Mouse (Mus musculus) stomach, embryonic 16.5 days (tissue): ENCODE results near the gene Ccdc153. TPM values are rescaled to one million over a fixed set of nuclear protein-coding genes. Genes with fewer than 3 reads are reported as not detected.

ENCODE experiments used
- ATAC-seq: fragments of 200-750 bp; cut with Nextera tagmentation; 2 replicates; pipeline ENCODE4 v1.8.0; 2017; ENCODE audit warnings: moderate number of reproducible peaks, moderate TSS enrichment; ENCODE audit not compliant: insufficient read depth, low FRiP score
- H3K27ac ChIP-seq: fragments of 300-500 bp; sonication (generic); 2 replicates; pipeline ENCODE4 v1.5.1; 2014; ENCODE audit warnings: low read length
- H3K27me3 ChIP-seq: fragments of 300-500 bp; sonication (generic); 2 replicates; pipeline ENCODE4 v1.6.1; 2014; ENCODE audit warnings: low read length, control low read depth, mixed read lengths; ENCODE audit not compliant: control insufficient read depth, insufficient read depth
- H3K36me3 ChIP-seq: fragments of 300-500 bp; sonication (generic); 2 replicates; pipeline ENCODE4 v1.6.1; 2014; ENCODE audit warnings: low read length; ENCODE audit not compliant: control insufficient read depth, insufficient read depth
- H3K4me1 ChIP-seq: fragments of 300-500 bp; sonication (generic); 2 replicates; pipeline ENCODE4 v1.6.1; 2014; ENCODE audit warnings: low read length, control low read depth, mixed read lengths; ENCODE audit not compliant: control insufficient read depth, insufficient read depth
- H3K4me2 ChIP-seq: fragments of 300-500 bp; sonication (generic); 2 replicates; pipeline ENCODE4 v1.6.1; 2014; ENCODE audit warnings: low read depth, low read length, mixed read lengths
- H3K4me3 ChIP-seq: fragments of 300-500 bp; sonication (generic); replicated peaks from 2 replicates; pipeline ENCODE4 v1.5.1; 2014; ENCODE audit warnings: mild to moderate bottlenecking, low read length
- H3K9ac ChIP-seq: fragments of 300-500 bp; sonication (generic); 2 replicates; pipeline ENCODE4 v1.6.1; 2014; ENCODE audit warnings: low read length
- H3K9me3 ChIP-seq: fragments of 300-500 bp; sonication (generic); replicated peaks from 2 replicates; pipeline ENCODE4 v1.6.1; 2016; ENCODE audit warnings: low read length, control low read depth; ENCODE audit not compliant: control insufficient read depth
- WGBS: fragments of 180-500 bp; shearing (Covaris S2); extraction: QIAGEN DNeasy Blood & Tissue Kit; methylation state at CpG from one replicate; pipeline ENCODE4 v1.1.7; 2014; 5-methylcytosine and 5-hydroxymethylcytosine counted together
- polyA plus RNA-seq: library from polyadenylated mRNA; unstranded; fragments of >200 nt; fragmentation: Nextera tagmentation; extraction: Ambion mirVana; gene quantifications from 2 replicates; pipeline ENCODE4 v1.2.1, GENCODE M21; 2015

Ccdc153 gene
- polyA plus RNA-seq, result 0.19 and 0.55 TPM in 2 replicates

DNA sequence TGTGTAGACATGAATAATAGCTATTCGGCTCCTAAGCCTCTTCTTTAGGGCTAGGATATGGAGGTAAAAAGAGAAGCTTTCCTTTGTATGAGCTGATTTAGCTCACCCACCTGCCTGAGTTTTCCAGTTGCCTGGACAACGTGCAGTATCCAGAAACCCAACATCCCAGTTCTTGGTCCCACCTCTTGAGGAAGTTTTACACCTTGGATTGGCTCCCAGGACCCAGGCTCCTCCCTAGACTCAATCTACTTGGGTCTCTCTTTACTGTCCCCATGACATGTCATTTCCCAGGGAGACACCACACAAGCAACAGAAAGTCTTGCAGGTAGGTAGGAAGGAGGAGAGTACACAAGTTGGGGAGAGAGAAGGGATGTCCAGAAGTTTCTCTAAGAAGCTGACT lies at the start of gene Ccdc153:
Ccdc153 (plus strand) TSS at position 278 of the 400 bp plus-strand sequence.
- 0 out of 2 replicates have a peak within 1 kb of the TSS, but pooled peaks have one; percentile 17 for H3K9ac ChIP-seq
- no peaks in the 10 kb centered on the region for H3K36me3 ChIP-seq
- H3K4me3 ChIP-seq, result no peak within 1 kb of the TSS
- no peak for ATAC-seq
- H3K4me1 ChIP-seq, result peaks cover 5% of the 10 kb centered on the region; the same call in 1 of the 2 replicates
- no peak within 1 kb of the TSS for H3K27ac ChIP-seq
- H3K27me3 ChIP-seq, result no peaks in the 10 kb centered on the region
- H3K4me2 ChIP-seq, result no peak within 1 kb of the TSS
- whole genome bisulfite sequencing, result 39% methylated on average over 2 of the region's 2 CpGs
- H3K9me3 ChIP-seq, result no peaks in the 10 kb centered on the region

DNA sequence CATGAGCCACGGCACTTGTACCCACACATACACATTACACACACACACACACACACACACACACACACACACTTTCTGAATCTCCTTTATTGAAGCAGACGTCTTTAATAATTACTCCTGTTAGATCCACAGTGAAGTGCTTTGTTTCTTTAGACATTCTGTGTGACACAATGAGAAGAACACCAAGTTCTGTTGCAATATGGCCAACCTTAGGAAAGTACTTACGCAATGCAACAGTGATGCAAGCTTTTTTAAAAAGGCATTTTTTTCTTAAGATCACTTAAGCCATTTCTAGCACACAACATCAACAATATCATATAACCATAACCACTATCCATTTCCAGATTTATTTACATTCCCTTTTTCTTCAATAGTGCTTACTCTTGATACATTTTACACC lies 49.3 kb upstream of the Ccdc153 start:
- H3K4me3 ChIP-seq, result no peak overlapping the region
- H3K27ac ChIP-seq, result no peak overlapping the region
- no peaks in the 10 kb centered on the region for H3K36me3 ChIP-seq
- no peak for ATAC-seq
- no peak overlapping the region for H3K4me2 ChIP-seq
- no peaks in the 10 kb centered on the region for H3K9me3 ChIP-seq
- 76% methylated on average over 3 of the region's 3 CpGs for WGBS
- no peaks in the 10 kb centered on the region for H3K27me3 ChIP-seq
- no peak overlapping the region for H3K9ac ChIP-seq
- H3K4me1 ChIP-seq, result no peaks in the 10 kb centered on the region

DNA sequence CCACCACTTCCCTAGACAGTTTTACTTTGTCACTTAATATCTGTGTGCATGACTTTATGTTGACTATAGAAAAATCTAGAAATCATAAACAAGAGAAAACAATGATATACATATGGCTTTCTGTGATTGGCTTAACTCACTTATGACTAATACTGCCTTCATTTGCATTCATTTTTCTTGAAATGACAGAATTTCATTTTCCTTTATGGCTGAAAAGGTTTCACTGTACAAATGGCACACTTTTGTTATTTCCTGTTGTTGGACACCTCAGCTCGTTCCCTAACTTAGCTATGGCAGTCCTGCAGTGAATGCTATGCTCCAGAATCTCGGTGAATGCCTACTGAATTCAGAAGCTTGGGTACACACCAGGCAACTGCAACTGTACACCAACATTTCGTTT lies 48.2 kb upstream of the Ccdc153 start:
- no peak overlapping the region for H3K4me2 ChIP-seq
- 84% methylated on average over 3 of the region's 3 CpGs for WGBS
- no peaks in the 10 kb centered on the region for H3K4me1 ChIP-seq
- ATAC-seq, result no peak
- no peak overlapping the region for H3K27ac ChIP-seq
- no peaks in the 10 kb centered on the region for H3K36me3 ChIP-seq
- no peaks in the 10 kb centered on the region for H3K9me3 ChIP-seq
- no peak overlapping the region for H3K9ac ChIP-seq
- no peak overlapping the region for H3K4me3 ChIP-seq
- no peaks in the 10 kb centered on the region for H3K27me3 ChIP-seq

DNA sequence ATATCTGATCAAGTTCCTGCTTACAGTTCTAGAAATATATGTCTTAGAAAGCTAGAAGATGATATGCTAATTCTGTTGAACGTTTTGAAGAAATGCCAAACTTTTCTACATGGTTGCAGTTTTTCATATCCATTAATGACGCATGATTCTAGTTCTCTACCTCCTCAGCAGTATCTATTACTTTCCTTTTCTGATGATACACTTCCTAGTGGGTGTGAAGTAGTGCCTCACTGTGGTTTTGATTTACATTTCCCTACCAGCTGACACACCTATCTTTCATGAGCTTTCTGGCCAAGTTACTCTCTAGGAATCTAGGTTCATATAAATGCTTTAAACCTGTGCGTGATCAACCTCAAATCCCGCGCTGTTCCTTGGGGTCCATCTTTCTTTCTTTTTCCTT lies 47.7 kb upstream of the Ccdc153 start:
- Histone ChIP-seq H3K27ac (no peak overlapping the region), H3K4me2 (no peak overlapping the region), H3K27me3 (no peaks in the 10 kb centered on the region), H3K9me3 (no peaks in the 10 kb centered on the region), H3K36me3 (no peaks in the 10 kb centered on the region), H3K9ac (no peak overlapping the region), H3K4me1 (no peaks in the 10 kb centered on the region), H3K4me3 (no peak overlapping the region)
- ATAC-seq, result no peak
- 91% methylated on average over 5 of the region's 5 CpGs for WGBS

DNA sequence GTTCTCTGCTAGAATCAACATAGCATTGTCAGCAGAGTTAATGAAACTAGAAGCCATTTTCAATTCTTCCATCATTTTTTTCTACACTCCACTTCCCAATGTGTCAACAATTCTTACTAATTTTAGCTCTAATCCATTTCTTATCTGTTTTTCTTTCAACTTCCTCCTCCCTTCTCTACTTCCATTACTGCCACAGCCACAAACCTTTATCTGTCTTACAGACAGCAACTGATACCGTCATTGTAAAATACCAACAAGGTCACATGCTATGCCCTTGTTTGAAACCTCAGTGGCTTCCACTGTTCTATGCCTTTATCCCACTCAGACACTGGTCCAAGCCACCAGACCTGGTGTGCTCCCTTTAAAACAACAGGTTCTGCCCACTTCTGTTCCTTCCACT lies 46.5 kb upstream of the Ccdc153 start:
- no peaks in the 10 kb centered on the region for H3K4me1 ChIP-seq
- no peaks in the 10 kb centered on the region for H3K36me3 ChIP-seq
- no peak overlapping the region for H3K27ac ChIP-seq
- H3K4me2 ChIP-seq, result no peak overlapping the region
- no peaks in the 10 kb centered on the region for H3K9me3 ChIP-seq
- no peak overlapping the region for H3K4me3 ChIP-seq
- WGBS, result 40% methylated on average over 1 of the region's 1 CpGs
- H3K27me3 ChIP-seq, result no peaks in the 10 kb centered on the region
- H3K9ac ChIP-seq, result no peak overlapping the region
- ATAC-seq, result no peak

DNA sequence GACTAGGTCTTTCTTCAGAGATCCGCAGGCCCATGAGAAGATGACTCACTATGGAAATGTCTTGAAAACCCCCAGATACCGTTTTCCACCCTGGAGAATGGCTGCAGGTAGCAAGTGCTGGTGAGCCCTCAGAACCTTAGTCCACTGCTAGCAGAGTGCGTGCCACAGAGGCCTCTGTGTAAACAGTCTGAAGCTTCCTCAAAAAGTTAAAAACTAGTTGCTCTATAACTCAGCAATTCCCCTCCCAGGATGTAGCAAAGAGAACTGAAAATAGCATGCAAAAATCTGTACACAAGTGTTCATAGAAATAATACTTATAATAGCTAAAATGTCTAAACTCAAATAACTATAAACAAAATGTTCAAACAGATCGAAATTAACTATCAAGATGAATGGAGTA lies 44.1 kb upstream of the Ccdc153 start:
- 80% methylated on average over 4 of the region's 4 CpGs for WGBS
- H3K9me3 ChIP-seq, result no peaks in the 10 kb centered on the region
- H3K9ac ChIP-seq, result no peak overlapping the region
- H3K4me1 ChIP-seq, result no peaks in the 10 kb centered on the region; the same call in 1 of the 2 replicates
- H3K27ac ChIP-seq, result no peak overlapping the region
- no peak for ATAC-seq
- no peak overlapping the region for H3K4me3 ChIP-seq
- no peak overlapping the region for H3K4me2 ChIP-seq
- H3K36me3 ChIP-seq, result 0 out of 2 replicates have a peak, but pooled peaks cover 8% of the 10 kb centered on the region
- H3K27me3 ChIP-seq, result no peaks in the 10 kb centered on the region

DNA sequence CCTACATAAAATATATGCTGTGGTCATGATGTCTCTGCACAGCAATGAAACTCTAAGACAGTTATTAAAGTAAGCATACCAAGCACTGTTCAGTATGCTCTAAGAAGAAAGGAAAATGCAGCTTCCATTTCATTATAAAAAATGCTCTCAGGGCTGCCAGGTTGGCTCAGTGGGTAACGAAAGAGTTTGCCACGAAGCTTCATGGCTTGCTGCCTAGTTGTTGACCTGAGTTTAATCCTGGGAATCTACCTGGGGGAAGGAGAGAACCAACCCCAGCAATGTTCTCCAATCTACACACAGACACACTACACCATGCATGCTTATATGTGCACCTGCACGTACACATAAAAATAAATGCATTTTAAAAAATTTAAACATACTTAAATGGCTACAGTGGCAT lies 41.3 kb upstream of the Ccdc153 start:
- Histone ChIP-seq H3K9ac (no peak overlapping the region), H3K4me1 (no peaks in the 10 kb centered on the region; the same call in 1 of the 2 replicates), H3K4me3 (no peak overlapping the region), H3K36me3 (0 out of 2 replicates have a peak, but pooled peaks cover 8% of the 10 kb centered on the region), H3K4me2 (no peak overlapping the region), H3K9me3 (no peaks in the 10 kb centered on the region), H3K27ac (peak overlapping the region; percentile 71), H3K27me3 (no peaks in the 10 kb centered on the region)
- 76% methylated on average over 3 of the region's 3 CpGs for WGBS
- no peak for ATAC-seq

DNA sequence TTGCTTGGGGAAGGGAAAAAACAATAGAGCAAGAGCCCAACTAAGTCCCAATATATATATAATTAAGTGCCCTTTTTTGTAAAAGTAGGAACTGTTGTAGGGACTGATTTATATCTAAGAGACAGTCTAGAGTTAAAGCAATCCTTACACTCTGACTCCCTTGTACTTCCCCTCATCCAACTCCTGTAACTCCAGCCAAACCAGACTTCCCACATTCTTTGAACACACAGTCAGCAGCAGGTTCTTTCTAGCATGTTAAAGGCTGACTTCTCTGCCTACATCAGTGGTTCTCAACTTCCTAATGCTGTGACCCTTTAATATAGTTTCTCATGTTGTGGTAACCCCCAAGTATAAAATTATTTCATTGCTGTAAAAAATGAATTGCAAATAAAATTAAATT lies 40.9 kb upstream of the Ccdc153 start:
- no peaks in the 10 kb centered on the region for H3K27me3 ChIP-seq
- H3K9me3 ChIP-seq, result no peaks in the 10 kb centered on the region
- H3K4me2 ChIP-seq, result no peak overlapping the region
- H3K27ac ChIP-seq, result no peak overlapping the region; the same call in 1 of the 2 replicates
- ATAC-seq, result no peak
- no peak overlapping the region for H3K4me3 ChIP-seq
- no peak overlapping the region for H3K9ac ChIP-seq
- H3K4me1 ChIP-seq, result no peaks in the 10 kb centered on the region; the same call in 1 of the 2 replicates
- 0 out of 2 replicates have a peak, but pooled peaks cover 8% of the 10 kb centered on the region for H3K36me3 ChIP-seq

DNA sequence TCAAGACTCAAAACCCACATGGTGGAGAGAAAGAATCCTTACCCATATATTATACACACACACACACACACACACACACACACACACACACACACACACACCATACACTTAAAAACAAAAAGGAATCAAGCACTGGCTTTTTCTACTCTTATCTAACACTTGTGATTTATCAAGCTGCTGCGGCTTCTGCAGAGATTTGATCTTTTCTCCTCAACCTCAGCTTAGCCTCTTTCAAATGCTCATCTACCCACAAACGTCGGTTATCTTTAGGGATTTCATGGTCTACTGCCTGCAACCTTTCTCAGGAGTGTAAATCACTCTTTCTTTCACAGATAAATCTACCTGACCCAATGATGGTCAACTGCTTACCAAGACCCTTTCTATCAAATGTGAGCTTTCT lies 40.0 kb upstream of the Ccdc153 start:
- ATAC-seq, result no peak

More for the DNA sequence above, 40.0 kb upstream of the Ccdc153 start:
- Histone ChIP-seq H3K36me3 (0 out of 2 replicates have a peak, but pooled peaks cover 8% of the 10 kb centered on the region), H3K9ac (no peak overlapping the region), H3K4me1 (no peaks in the 10 kb centered on the region; the same call in 1 of the 2 replicates), H3K4me2 (no peak overlapping the region), H3K27me3 (no peaks in the 10 kb centered on the region), H3K27ac (no peak overlapping the region; the same call in 1 of the 2 replicates), H3K9me3 (no peaks in the 10 kb centered on the region), H3K4me3 (no peak overlapping the region)
- 74% methylated on average over 3 of the region's 3 CpGs for WGBS
